Mouse (Mus musculus): Measurements from ENCODE around the gene Tet3.

Gene Tet3

GRCm38 (mm10) chr6:83413686-83414085 is 45.2 kb downstream of the Tet3 start:
- DNase-seq (ENCODE audit: low read depth) = no peak

- DNase-seq (ENCODE audit: low read depth) = no peak
Measured at GRCm38 (mm10) chr6:83412854-83413401, 46.0 kb downstream of the Tet3 start.

DNA sequence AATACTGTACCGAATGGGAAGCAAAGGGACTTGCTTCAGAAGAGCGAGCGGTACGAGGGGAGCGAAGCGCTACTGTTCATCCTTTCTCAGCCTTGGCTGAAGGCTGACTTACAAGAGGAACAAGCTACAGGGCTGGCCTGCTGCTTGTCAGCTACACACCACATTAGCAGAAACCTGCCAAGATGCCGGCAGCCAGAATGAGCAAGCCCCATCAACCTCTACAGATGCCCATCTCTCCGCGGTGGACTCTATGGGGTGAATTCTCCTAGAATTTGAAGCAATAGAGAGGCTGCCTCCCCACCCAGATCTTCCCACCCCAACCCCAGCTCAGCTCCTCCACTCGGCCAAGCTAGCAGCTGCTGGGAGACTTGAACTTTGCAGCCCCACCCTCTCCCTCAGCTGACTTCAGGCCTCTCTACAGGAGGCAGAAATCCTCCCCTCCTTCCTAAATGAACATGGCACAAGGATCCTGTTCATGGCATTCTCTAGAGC is 46.5 kb downstream of the Tet3 start:
- DNase-seq (ENCODE audit: low read depth) = no peak

- no peak for DNase-seq (ENCODE audit: low read depth)
Measured at GRCm38 (mm10) chr6:83411635-83412361, 47.1 kb downstream of the Tet3 start.

- no peak for DNase-seq (ENCODE audit: low read depth)
Measured at GRCm38 (mm10) chr6:83410046-83410706, 48.7 kb downstream of the Tet3 start.

DNA sequence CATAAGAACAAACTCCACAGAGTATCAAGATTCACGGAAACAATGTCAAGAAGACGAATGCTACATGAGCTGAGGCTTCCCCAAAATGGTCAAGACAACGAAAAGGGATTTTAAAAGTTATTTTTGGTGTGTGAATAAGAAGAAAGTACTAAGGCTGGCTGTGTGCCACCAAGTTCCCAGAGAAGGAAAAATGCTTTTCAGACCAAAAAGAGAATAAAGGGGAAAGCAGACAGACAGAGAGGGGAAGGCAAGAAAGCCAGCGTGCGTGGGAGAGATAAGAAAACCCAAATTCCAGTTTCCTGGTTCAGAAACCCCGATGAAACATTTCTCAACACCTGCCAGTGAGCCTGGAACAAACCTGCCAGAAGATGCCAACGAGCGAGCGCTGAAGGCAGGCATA is 50.4 kb downstream of the Tet3 start:
- no peak for DNase-seq (ENCODE audit: low read depth)

DNA sequence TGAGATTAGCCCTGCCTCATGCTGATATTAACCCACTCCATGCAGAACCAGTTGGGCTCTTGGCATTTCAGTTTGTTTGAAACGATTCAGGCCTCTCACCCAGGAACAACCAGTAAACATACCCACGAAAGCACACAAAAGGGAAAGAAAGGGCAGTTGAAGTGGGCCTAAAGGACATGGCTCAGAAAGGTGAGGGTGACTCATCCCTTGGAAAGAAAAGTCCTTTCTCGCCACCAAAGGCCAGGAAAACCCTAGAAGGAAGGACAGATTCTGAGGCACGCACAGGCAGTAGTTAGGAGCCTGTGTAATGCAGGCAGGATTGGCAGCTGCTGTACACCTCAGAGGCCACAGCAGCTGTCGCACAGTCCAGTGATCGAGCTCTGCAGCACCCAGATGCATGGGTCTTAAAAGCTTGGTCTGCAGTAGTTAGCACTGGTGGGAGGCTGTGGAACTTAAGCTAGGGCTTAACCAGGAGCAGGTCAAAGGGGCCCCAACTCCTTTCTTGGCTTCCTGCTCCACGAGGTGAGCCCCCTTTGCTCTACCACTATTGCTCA is 53.3 kb downstream of the Tet3 start:
- DNase-seq (ENCODE audit: low read depth) = no peak

GRCm38 (mm10) chr6:83404571-83404970 is 54.3 kb downstream of the Tet3 start:
- no peak for DNase-seq (ENCODE audit: low read depth)

- no peak for DNase-seq (ENCODE audit: low read depth)
Measured at GRCm38 (mm10) chr6:83403481-83403880, 55.4 kb downstream of the Tet3 start.

DNA sequence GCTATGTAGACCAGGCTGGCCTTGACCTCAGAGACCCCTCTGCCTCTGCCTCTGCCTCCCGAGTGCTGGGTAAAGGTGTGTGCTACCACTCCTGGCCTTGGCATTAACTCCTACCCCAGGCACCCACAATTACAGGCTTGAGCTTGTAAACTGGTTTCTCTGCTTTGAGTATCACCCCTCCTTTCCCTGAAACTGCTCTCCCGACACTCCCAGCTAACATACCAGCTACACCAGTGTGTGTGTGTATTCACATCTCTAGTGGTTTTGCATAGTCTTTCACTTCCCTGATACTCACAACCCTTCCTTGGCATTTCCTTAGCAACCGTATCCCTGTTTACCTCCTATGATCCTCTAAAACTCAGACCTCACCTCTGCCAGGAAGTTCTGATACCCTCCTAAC is 59.1 kb downstream of the Tet3 start:
- DNase-seq (ENCODE audit: low read depth) = no peak

- DNase-seq (ENCODE audit: low read depth) = no peak
Measured at GRCm38 (mm10) chr6:83397728-83398127, 61.2 kb downstream of the Tet3 start.

- DNase-seq (ENCODE audit: low read depth) = no peak
Measured at GRCm38 (mm10) chr6:83396711-83397110, 62.2 kb downstream of the Tet3 start.

- DNase-seq (ENCODE audit: low read depth) = no peak
Measured at GRCm38 (mm10) chr6:83395544-83396229, 63.2 kb downstream of the Tet3 start.

DNA sequence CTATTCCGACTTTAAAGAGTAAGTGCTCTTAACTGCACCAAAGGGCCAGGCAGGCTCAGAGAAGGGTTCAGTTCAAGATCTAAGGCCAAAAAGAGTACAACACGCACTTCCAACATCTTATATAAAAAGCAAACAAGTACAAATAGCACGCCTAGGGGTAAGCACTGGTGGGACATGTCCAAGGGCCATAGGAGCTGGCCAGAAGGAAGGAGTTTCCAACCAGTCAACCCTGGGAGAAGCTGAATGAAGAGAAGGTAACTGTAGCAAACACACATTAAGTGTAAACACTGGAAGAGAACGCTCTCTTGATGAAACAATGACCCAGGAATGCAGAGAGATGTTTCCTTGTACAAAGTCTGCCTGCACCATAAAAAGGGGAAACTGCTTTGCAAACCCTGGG is 64.8 kb downstream of the Tet3 start:
- no peak for DNase-seq (ENCODE audit: low read depth)

DNA sequence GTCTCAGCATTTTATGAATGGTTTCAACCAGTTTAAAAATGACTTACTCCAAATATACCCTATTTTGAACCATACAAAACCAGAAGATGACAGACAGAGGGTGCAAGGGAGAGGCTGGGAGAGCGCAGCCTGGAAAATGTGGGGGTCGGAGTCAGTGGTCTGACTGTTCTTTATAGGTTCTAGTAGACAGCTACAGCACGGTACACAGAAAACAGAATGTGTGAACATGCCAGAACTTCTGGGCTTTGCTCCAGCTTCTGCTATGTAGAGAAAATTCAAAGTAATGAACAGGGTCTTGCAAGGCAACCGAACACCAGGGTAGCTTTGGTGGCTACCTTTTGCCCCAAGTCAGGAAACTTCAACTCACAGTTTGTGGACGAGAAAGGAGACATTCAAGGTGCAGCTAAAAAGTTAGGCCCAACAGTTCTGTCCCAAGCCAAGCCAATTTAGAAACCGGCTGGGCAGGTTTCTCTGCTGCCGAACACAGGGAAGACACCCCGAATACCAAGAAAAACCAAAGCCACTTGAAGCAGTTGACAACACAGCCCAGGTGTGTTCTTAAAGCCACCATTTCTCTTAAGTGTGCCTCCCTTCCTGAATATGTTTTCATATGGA is 66.6 kb downstream of the Tet3 start:
- DNase-seq (ENCODE audit: low read depth) = no peak

- DNase-seq (ENCODE audit: low read depth) = no peak
Measured at GRCm38 (mm10) chr6:83385569-83386090, 73.3 kb downstream of the Tet3 start.

DNA sequence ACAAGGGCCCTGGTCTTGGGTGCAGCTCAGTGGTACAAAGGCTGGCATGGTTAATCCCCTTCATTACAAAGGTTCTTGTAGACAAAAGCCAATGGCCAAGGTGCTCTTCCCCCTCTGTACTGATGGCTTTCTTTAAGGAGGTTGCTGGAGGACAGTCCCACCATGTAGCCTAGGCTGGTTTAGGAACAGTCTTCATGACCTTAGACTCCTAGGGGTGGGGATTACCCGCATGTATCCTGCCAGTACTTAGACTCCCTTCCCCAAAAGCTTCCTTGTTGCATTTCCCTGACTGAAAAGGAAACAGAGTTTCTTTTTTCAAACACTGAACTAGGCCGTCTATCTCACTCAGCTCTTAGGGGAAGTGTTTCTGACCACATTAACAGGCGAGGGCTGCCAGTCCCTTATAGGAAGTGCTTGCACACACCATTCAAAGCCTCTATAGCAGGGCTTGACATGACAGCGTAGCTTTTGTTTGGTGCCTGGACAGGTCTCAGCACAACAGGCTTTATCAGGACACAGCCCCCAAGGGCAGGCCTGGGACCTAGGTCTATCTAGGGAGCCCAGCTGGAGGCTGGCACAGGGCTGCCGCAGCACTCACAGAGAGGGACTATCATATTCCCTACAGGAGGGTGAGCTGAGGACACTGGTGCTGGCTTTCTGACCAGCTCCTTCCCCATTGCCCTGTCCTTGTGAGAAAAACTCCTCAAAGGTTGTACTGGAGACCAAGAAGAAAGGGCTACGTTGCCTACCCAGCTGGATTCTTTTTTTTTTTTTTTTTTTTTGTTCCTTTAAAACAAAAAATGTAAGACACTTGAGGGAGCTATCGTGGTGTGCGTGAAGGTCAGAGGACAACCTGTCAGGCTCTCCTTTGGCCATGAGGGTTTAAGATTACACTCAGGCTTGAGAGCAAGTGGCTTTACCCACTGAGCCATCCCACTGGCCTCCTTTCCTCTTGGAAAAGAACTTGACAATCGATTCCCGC is 77.1 kb downstream of the Tet3 start:
- no peak for DNase-seq (ENCODE audit: low read depth)

GRCm38 (mm10) chr6:83373704-83374300 is 85.1 kb downstream of the Tet3 start:
- no peak for DNase-seq (ENCODE audit: low read depth)

- DNase-seq (ENCODE audit: low read depth) = no peak
Measured at GRCm38 (mm10) chr6:83371350-83371749, 87.5 kb downstream of the Tet3 start.

DNA sequence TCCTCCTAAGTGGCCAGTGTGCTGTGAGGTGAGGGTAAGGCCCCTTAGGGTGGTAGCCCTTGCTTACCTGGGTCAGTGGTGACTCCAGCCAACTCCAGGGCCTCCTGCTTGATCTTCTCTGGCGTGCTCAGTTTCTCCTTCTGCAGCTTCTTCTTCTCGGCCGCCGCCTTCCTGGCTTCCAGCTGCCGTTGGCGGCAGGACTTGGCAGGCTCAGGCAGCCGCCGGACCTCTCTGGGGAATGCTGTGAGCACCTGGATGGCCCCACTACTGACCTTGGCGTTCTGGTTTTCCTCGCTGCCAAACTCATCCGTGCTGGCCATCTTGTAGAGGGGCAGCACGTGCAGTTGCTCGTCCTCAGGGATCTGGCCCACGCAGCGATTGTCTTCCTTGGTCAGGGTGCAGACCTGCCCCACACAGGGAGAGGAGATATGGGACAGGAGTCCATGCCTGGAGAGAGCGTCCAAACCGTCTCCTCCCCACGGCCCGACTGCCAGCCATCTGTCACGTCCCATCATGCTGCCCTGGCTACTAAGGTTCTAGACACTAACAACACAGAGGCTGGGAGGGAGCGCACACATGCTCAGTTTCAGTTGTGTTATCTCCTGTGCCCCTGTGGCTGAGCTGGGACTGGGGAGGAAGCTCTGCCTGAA is 88.4 kb downstream of the Tet3 start:
- no peak for DNase-seq (ENCODE audit: low read depth)
